Mouse (Mus musculus) mouse trophoblast stem cell (cell line): Measurements from ENCODE around the gene Fap.

Experiments
- in situ Hi-C, 2 experiments: fragments of 300-500 bp; cut with MseI, MboI; formaldehyde crosslinking; loops; 2 replicates in 1 of 2; 3 replicates in 1 of 2; pipeline ENCODE4 v1.15.1; 2025

Gene Fap

DNA sequence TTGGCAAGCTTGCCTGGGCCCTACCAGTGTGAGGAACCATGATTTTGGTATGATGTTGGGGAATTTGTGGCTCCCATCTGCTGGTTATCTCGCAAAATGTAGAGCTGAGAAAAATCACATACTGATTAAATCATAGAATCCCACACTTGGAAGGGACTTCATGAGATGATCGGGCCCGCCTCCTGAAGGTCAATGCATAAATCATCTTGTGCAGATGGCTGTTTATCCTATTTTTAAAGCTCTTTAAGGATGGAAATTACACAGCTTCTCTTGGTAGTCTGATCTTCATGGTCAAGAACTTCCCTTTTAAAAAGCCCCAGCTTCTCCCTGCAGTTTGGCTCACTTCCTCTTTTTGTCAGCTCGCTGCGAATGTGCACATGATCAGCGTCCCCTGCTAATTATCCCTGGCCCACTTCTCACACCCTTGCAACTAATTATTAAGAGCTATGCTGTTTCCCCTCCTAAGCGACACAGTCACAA is 113.6 kb downstream of the Fap start:
- in situ Hi-C loops: loop anchor here in 1 of 2 experiments (25.0 kb wide), 1 partner anchor 473 kb away; no protein-coding TSS in a partner anchor

DNA sequence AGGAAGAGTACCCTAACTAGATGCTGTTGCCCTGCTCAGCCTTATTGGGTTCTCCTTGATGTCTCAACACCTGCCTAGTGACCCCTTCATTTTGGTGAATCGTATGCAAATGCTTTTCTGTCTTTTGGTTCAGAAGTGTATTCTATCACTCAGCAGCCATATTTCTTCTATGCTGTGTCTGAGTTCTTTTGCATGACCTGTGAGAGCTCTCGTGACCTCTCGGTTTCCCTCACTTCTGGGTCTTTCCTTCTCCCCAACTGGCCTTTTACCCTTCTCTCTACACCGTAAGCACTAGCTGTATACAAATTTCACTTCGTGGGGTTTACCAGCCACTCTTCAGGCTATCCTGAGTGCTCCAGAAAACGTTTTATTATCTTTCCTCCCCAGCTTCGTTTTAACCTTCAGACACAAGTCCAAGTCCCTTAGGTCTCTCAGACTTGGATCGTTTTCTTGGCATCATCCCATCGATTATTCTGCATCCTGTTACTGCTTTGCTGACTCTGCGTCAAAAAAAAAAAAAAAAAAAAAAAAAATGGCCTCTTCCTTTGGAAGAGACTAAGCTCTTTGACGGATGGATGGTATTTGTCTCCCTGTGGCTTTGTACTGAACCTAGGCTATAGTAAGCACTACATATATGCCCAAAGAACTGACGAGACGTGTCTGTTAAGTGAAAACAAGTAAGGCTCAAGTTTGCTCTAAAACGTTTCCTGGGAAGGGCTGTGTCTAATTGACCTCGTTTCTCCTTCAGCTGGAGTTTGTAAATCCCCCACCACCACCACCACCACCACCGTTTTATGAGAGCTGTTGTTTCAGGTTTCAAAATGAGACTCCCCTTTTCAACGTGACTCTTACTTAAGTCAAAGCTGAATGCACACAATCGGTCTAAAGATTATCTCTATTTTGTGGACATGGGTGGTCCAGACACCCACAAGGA is 114.4 kb downstream of the Fap start:
- in situ Hi-C loops: loop anchor here in 1 of 2 experiments (25.0 kb wide), 1 partner anchor 472 kb away; no protein-coding TSS in a partner anchor

DNA sequence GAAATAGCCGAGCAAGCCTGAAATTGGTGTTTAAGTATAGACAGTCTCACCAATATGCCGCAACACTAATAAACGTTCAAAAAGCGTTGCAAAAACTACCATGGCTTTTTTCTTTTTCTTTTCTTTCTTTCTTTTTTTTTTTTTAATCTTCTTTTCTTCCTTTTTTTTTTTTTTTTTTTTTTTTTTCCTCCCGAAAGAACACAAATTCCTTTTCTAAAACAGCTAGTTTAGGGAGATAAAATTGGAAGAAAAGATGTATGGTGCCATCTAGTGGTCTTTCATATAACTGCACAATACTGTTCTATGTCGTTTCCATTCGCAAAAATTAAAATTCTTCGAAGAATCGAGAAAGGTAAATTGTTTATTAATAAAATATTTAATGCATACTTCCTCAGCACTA is 115.8 kb downstream of the Fap start:
- in situ Hi-C loops: loop anchor here in 1 of 2 experiments (25.0 kb wide), 1 partner anchor 471 kb away; no protein-coding TSS in a partner anchor

DNA sequence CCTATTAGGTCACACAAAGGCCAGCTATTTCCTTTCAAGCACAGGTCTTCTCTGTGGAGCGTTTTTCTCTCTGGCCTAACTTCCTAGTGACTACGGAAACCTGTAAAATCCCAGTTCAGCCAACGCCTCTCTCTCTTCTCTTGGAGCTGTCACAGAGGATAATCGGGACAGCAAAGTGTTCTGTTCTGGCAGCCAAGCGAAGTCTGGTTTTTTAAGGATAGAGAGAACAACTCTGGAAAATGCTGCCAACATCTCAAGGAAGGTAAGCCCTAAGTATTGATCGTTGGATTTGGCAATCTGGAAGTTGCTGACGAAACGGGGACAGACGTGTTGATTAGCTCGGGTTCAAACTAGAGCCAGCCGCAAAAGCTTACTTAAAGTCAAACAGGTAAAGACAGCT is 118.9 kb downstream of the Fap start:
- in situ Hi-C loops: loop anchor here in 1 of 2 experiments (25.0 kb wide), 1 partner anchor 468 kb away; no protein-coding TSS in a partner anchor

DNA sequence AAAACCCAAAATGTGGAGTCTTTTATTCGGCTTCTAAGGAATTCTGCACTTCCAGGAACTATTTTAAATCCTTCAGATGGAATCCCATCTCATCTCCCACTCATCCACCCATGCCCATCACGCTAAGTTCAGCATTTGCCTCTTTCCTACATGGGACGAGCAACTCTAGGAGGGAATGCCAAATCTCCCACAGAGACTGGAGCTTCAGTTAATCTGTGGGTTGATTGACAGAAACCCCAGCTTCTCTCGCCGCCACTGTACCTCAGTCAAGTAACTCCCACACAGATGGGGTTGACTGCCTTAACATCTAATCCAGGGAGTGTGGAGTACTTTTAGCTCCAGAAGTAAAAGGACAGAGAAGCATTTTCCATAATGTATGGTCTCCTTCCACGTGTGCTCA is 119.8 kb downstream of the Fap start:
- in situ Hi-C loops: loop anchor here in 1 of 2 experiments (25.0 kb wide), 1 partner anchor 467 kb away; no protein-coding TSS in a partner anchor
